In the genomic region with DNA sequence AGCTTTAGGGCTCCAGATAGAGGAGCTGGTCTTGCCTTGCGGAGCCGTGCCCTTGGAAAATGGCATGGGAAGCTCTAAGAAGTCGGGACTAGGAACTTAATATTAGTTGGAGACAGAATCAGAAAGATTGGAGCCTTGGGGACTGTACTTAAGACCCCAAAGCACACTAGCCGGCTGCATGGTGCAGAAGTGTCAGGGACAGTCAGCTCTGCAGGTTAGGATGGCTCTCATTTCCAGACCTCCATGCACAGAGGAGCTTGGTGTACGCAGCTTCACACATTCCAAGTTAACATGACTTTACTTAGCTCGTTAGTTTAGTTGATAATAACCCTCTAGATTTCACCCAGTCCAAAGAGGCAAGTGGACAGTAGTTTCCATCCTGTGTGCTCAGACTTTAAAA, we compare ENCODE assay signal across 8 mouse cellular contexts. TPM values are rescaled to one million over a fixed set of nuclear protein-coding genes. Genes with fewer than 3 reads are reported as not detected.
A peak's percentile ranks its signal among the peaks of the same experiment; 100 is the strongest.
DNase-seq lines count a peak whose midpoint lies in the region; ATAC-seq and TF ChIP-seq lines count a peak whose summit lies in the region.

No protein-coding gene starts in this region.

- H3K36me3 ChIP-seq in lung, embryonic 14.5 days (ENCODE audit: insufficient read depth) = peaks cover 23% of the 10 kb centered on the region
- H3K36me3 ChIP-seq in embryonic facial prominence, embryonic 15.5 days = peaks cover 23% of the 10 kb centered on the region
- H3K36me3 ChIP-seq in limb, embryonic 10.5 days = peaks cover 21% of the 10 kb centered on the region
- H3K36me3 ChIP-seq in neural tube, embryonic 14.5 days (ENCODE audit: control insufficient read depth, insufficient read depth, low read length) = no peaks in the 10 kb centered on the region

- peak overlapping the region; percentile 95 for H3K4me2 ChIP-seq in lung, embryonic 14.5 days
- H3K4me2 ChIP-seq in embryonic facial prominence, embryonic 15.5 days (replicated peaks) = peak overlapping the region; percentile 87
- peak overlapping the region; percentile 84 for H3K4me2 ChIP-seq in neural tube, embryonic 14.5 days (ENCODE audit: low read depth, low read length)

- H3K4me3 ChIP-seq in lung, embryonic 14.5 days (ENCODE audit: low read depth, low read length) = peak overlapping the region; percentile 67
- H3K4me3 ChIP-seq in embryonic facial prominence, embryonic 15.5 days (replicated peaks) = peak overlapping the region; percentile 69
- H3K4me3 ChIP-seq in limb, embryonic 10.5 days = peak overlapping the region; percentile 76
- peak overlapping the region; percentile 68 for H3K4me3 ChIP-seq in neural tube, embryonic 14.5 days (ENCODE audit: low read depth, low read length)

- H3K27ac ChIP-seq in lung, embryonic 14.5 days (ENCODE audit: low read depth) = peak overlapping the region; percentile 88; the same call in 1 of the 2 replicates
- H3K27ac ChIP-seq in embryonic facial prominence, embryonic 15.5 days (replicated peaks) = peak overlapping the region; percentile 94
- peak overlapping the region; percentile 85 for H3K27ac ChIP-seq in limb, embryonic 10.5 days
- H3K27ac ChIP-seq in neural tube, embryonic 14.5 days (ENCODE audit: low read depth, low read length) = peak overlapping the region; percentile 78

- peaks cover 7% of the 10 kb centered on the region for H3K4me1 ChIP-seq in lung, embryonic 14.5 days (ENCODE audit: insufficient read depth)
- H3K4me1 ChIP-seq in embryonic facial prominence, embryonic 15.5 days = peaks cover 12% of the 10 kb centered on the region
- peaks cover 16% of the 10 kb centered on the region for H3K4me1 ChIP-seq in limb, embryonic 10.5 days
- peaks cover 8% of the 10 kb centered on the region; the same call in 1 of the 2 replicates for H3K4me1 ChIP-seq in neural tube, embryonic 14.5 days (ENCODE audit: control insufficient read depth, insufficient read depth, low read length)

- 5% methylated on average over 6 of the region's 6 CpGs for WGBS in lung, embryonic 14.5 days
- 11% methylated on average over 6 of the region's 6 CpGs for WGBS in embryonic facial prominence, embryonic 15.5 days
- WGBS in limb, embryonic 10.5 days = 15% methylated on average over 6 of the region's 6 CpGs
- WGBS in neural tube, embryonic 14.5 days = 8% methylated on average over 6 of the region's 6 CpGs

- peak; percentile 20; the same call in 1 of the 2 replicates for ATAC-seq in lung, embryonic 14.5 days (ENCODE audit: insufficient read depth)
- ATAC-seq in embryonic facial prominence, embryonic 15.5 days (ENCODE audit: insufficient number of reproducible peaks, low FRiP score, low TSS enrichment, low read depth) = no peak
- ATAC-seq in neural tube, embryonic 14.5 days (ENCODE audit: low read depth) = peak; percentile 29; the same call in 1 of the 2 replicates

- H3K27me3 ChIP-seq in lung, embryonic 14.5 days (ENCODE audit: insufficient read depth, low read length) = no peaks in the 10 kb centered on the region
- no peaks in the 10 kb centered on the region for H3K27me3 ChIP-seq in embryonic facial prominence, embryonic 15.5 days
- H3K27me3 ChIP-seq in limb, embryonic 10.5 days (ENCODE audit: low read depth, poor library complexity, severe bottlenecking) = peaks cover 13% of the 10 kb centered on the region; the same call in 1 of the 2 replicates
- H3K27me3 ChIP-seq in neural tube, embryonic 14.5 days (ENCODE audit: control insufficient read depth, insufficient read depth, low read length) = no peaks in the 10 kb centered on the region

- DNase-seq in lung, embryonic 14.5 days = no peak
- no peak for DNase-seq in lung, postnatal 25 days (ENCODE audit: low spot score)
- DNase-seq in limb, embryonic 10.5 days (ENCODE audit: low spot score) = no peak
- DNase-seq in spleen, adult 12 weeks (ENCODE audit: low spot score) = no peak
- DNase-seq in layer of hippocampus, adult 11-12 months (ENCODE audit: low spot score) = no peak
- no peak for DNase-seq in left cerebral cortex, adult 11 months (ENCODE audit: low spot score)

- H3K9ac ChIP-seq in lung, embryonic 14.5 days = peak overlapping the region; percentile 84
- H3K9ac ChIP-seq in embryonic facial prominence, embryonic 15.5 days = peak overlapping the region; percentile 86
- H3K9ac ChIP-seq in neural tube, embryonic 14.5 days (replicated peaks; ENCODE audit: low read depth, low read length) = peak overlapping the region; percentile 82

- no peaks in the 10 kb centered on the region for H3K9me3 ChIP-seq in lung, embryonic 14.5 days (ENCODE audit: low read depth, low read length)
- no peaks in the 10 kb centered on the region for H3K9me3 ChIP-seq in embryonic facial prominence, embryonic 15.5 days (replicated peaks)
- no peaks in the 10 kb centered on the region for H3K9me3 ChIP-seq in limb, embryonic 10.5 days (replicated peaks)
- no peaks in the 10 kb centered on the region for H3K9me3 ChIP-seq in neural tube, embryonic 14.5 days (ENCODE audit: control insufficient read depth, low read length)

- no peak for TF ChIP-seq CTCF in lung, embryonic 14.5 days (IDR thresholded peaks at IDR 0.05; ENCODE audit: low read depth)

RNA-seq across cellular contexts. Expression of gene Tmem18, which starts 0.6 kb away (rescaled TPM):
- 31.1 and 34.0 TPM in 2 replicates for polyA plus RNA-seq in lung, embryonic 14.5 days (2014; fragmentation: Nextera tagmentation; extraction: Ambion mirVana)
- 24.7 and 26.4 TPM in 2 replicates for polyA plus RNA-seq in embryonic facial prominence, embryonic 15.5 days (2015; fragmentation: Nextera tagmentation; extraction: Ambion mirVana)
- 18.5 and 25.0 TPM in 2 replicates for polyA plus RNA-seq in limb, embryonic 10.5 days (2016; fragmentation: Nextera tagmentation; extraction: Ambion mirVana)
- 38.7 and 40.2 TPM in 2 replicates for polyA plus RNA-seq in neural tube, embryonic 14.5 days (2014; fragmentation: Nextera tagmentation; extraction: Ambion mirVana)
